Mouse (Mus musculus): ENCODE measurements at regions not wholly inside any gene's neighbourhood (a gene's known extent, or its start where the extent isn't known, plus 50 kb on each side); places are given as distances from the start of the nearest gene placed in this dataset.

GRCm38 (mm10) chr2:38420498-38420897 is 81.4 kb downstream of the Lhx2 start:
- DNase-seq (ENCODE audit: low read depth, low spot score): no peak

- no peak for DNase-seq (ENCODE audit: low read depth, low spot score)
These were observed 83.3 kb downstream of the Lhx2 start for GRCm38 (mm10) chr2:38422406-38422805.

GRCm38 (mm10) chr2:38423886-38424277 is 84.8 kb downstream of the Lhx2 start:
- no peak for DNase-seq (ENCODE audit: low read depth, low spot score)

- no peak for DNase-seq (ENCODE audit: low read depth, low spot score)
These were observed 85.3 kb downstream of the Lhx2 start for GRCm38 (mm10) chr2:38424278-38424931.

- DNase-seq (ENCODE audit: low read depth, low spot score): no peak
These were observed 85.9 kb downstream of the Lhx2 start for GRCm38 (mm10) chr2:38424976-38425375.

- peak; percentile 57 for DNase-seq (ENCODE audit: low read depth, low spot score)
These were observed 81.6 kb upstream of the Nek6 start for GRCm38 (mm10) chr2:38429752-38430378.

- no peak for DNase-seq (ENCODE audit: low read depth, low spot score)
These were observed 79.9 kb upstream of the Nek6 start for GRCm38 (mm10) chr2:38431546-38431945.

- DNase-seq (ENCODE audit: low read depth, low spot score): peak; percentile 11
These were observed 77.7 kb upstream of the Nek6 start for GRCm38 (mm10) chr2:38433736-38434135.

- no peak for DNase-seq (ENCODE audit: low read depth, low spot score)
These were observed 74.7 kb upstream of the Nek6 start for GRCm38 (mm10) chr2:38436701-38437100.

- DNase-seq (ENCODE audit: low read depth, low spot score): no peak
These were observed 72.3 kb upstream of the Nek6 start for GRCm38 (mm10) chr2:38439191-38439590.

- no peak for DNase-seq (ENCODE audit: low read depth, low spot score)
These were observed 71.5 kb upstream of the Nek6 start for GRCm38 (mm10) chr2:38439973-38440372.

- no peak for DNase-seq (ENCODE audit: low read depth, low spot score)
These were observed 62.4 kb upstream of the Nek6 start for GRCm38 (mm10) chr2:38449092-38449491.

GRCm38 (mm10) chr2:38456571-38456970 is 54.9 kb upstream of the Nek6 start:
- DNase-seq (ENCODE audit: low read depth, low spot score): no peak

GRCm38 (mm10) chr2:38460367-38460766 is 51.1 kb upstream of the Nek6 start:
- DNase-seq (ENCODE audit: low read depth, low spot score): no peak

- DNase-seq (ENCODE audit: low read depth, low spot score): no peak
These were observed 50.5 kb upstream of the Nek6 start for GRCm38 (mm10) chr2:38460825-38461540.
